Mouse (Mus musculus) liver, postnatal 0 days (tissue): ENCODE results near the gene Slc39a11.

ENCODE experiments used
- CTCF ChIP-seq: sonication (generic); IDR thresholded peaks from 2 replicates; pipeline ENCODE4 v1.5.1; 2016; ENCODE audit warnings: antibody characterized with exemption, low read depth
- EP300 ChIP-seq: IDR thresholded peaks from 2 replicates; pipeline ENCODE4 v1.6.1; 2016; ENCODE audit warnings: antibody characterized with exemption, low read depth, mild to moderate bottlenecking

GRCm38 (mm10) chr11:113363739-113364138 is 286.1 kb downstream of the Slc39a11 start:
- TF ChIP-seq CTCF (no peak), EP300 (no peak)
